ENCODE assay signal across 16 mouse cellular contexts in genomic region chr1:89552470-89552869, GRCm38 (mm10).
"Had no signal": no experiment of that assay in that cellular context is flagged by ENCODE, and none has a peak within 500 bp of the region (broad histone marks: within the 10 kb centered on the region; RNA-seq: fewer than 3 reads in every experiment).

No protein-coding gene starts in this region.

- H3K9me3 ChIP-seq: limb, embryonic 13.5 days; midbrain, embryonic 15.5 days; neural tube, embryonic 12.5 days; stomach, embryonic 15.5 days had no signal

- DNase-seq: kidney, adult 18-20 months; kidney, postnatal 10 days; kidney, postnatal 4 days; left cerebral cortex, postnatal 4 days; lung, embryonic 14.5 days; lung, postnatal 10 days; right cerebral cortex, postnatal 14 days; thymus, adult 2 months; thymus, postnatal 36 days had no signal

- H3K4me1 ChIP-seq: stomach, embryonic 15.5 days had no signal

- H3K27ac ChIP-seq: layer of hippocampus, adult 2 months; limb, embryonic 13.5 days; midbrain, embryonic 15.5 days; stomach, embryonic 15.5 days had no signal

- ATAC-seq: inflammation-experienced regulatory T-cells, adult 6 months; midbrain, embryonic 15.5 days had no signal

- H3K36me3 ChIP-seq: limb, embryonic 13.5 days; midbrain, embryonic 15.5 days; neural tube, embryonic 12.5 days; stomach, embryonic 15.5 days had no signal

- H3K9ac ChIP-seq: limb, embryonic 13.5 days; lung, embryonic 14.5 days; midbrain, embryonic 15.5 days; neural tube, embryonic 12.5 days; stomach, embryonic 15.5 days had no signal

- H3K4me2 ChIP-seq: limb, embryonic 13.5 days; lung, embryonic 14.5 days; midbrain, embryonic 11.5 days; midbrain, embryonic 15.5 days; neural tube, embryonic 12.5 days; stomach, embryonic 15.5 days had no signal

- H3K4me3 ChIP-seq: layer of hippocampus, adult 2 months; limb, embryonic 13.5 days; midbrain, embryonic 15.5 days; neural tube, embryonic 12.5 days; stomach, embryonic 15.5 days had no signal

- H3K27me3 ChIP-seq: limb, embryonic 13.5 days; midbrain, embryonic 15.5 days; neural tube, embryonic 12.5 days; stomach, embryonic 15.5 days had no signal
